Mouse (Mus musculus) heart, embryonic 15.5 days (tissue): ENCODE data around the gene Zeb2. TPM values are rescaled to one million over a fixed set of nuclear protein-coding genes. Genes with fewer than 3 reads are reported as not detected.

Experiments used
- ATAC-seq: fragments of 200-750 bp; cut with Nextera tagmentation; replicated peaks from 2 replicates; pipeline ENCODE4 v1.8.0; 2017; ENCODE audit warnings: low read depth, moderate TSS enrichment; ENCODE audit not compliant: insufficient number of reproducible peaks, insufficient read depth, low FRiP score
- H3K27ac ChIP-seq: fragments of 300-500 bp; sonication (generic); 2 replicates; pipeline ENCODE4 v1.5.1; 2015; ENCODE audit warnings: mild to moderate bottlenecking, inconsistent platforms
- H3K27me3 ChIP-seq: fragments of 300-500 bp; sonication (generic); 2 replicates; pipeline ENCODE4 v1.6.1; 2015; ENCODE audit warnings: inconsistent platforms
- H3K36me3 ChIP-seq: fragments of 300-500 bp; sonication (generic); 2 replicates; pipeline ENCODE4 v1.6.1; 2015; ENCODE audit warnings: mild to moderate bottlenecking, inconsistent platforms
- H3K4me1 ChIP-seq: fragments of 300-500 bp; sonication (generic); replicated peaks from 2 replicates; pipeline ENCODE4 v1.6.1; 2015; ENCODE audit warnings: inconsistent platforms
- H3K4me2 ChIP-seq: fragments of 300-500 bp; sonication (generic); 2 replicates; pipeline ENCODE4 v1.6.1; 2015; ENCODE audit warnings: inconsistent platforms, mild to moderate bottlenecking, moderate library complexity
- H3K4me3 ChIP-seq: fragments of 300-500 bp; sonication (generic); 2 replicates; pipeline ENCODE4 v1.5.1; 2015; ENCODE audit warnings: mild to moderate bottlenecking, inconsistent platforms
- H3K9ac ChIP-seq: fragments of 300-500 bp; sonication (generic); 2 replicates; pipeline ENCODE4 v1.6.1; 2015; ENCODE audit warnings: mild to moderate bottlenecking, inconsistent platforms
- H3K9me3 ChIP-seq: fragments of 300-500 bp; sonication (generic); replicated peaks from 2 replicates; pipeline ENCODE4 v1.6.1; 2016; ENCODE audit warnings: inconsistent platforms
- WGBS: fragments of 180-500 bp; shearing (Covaris S2); methylation state at CpG from one replicate; pipeline ENCODE4 v1.1.7; 2015; ENCODE audit warnings: mixed read lengths; 5-methylcytosine and 5-hydroxymethylcytosine counted together
- polyA plus RNA-seq: library from polyadenylated mRNA; unstranded; fragments of >200 nt; fragmentation: Nextera tagmentation; extraction: Ambion mirVana; gene quantifications from 2 replicates; pipeline ENCODE4 v1.2.1, GENCODE M21; 2015

Gene Zeb2
- polyA plus RNA-seq, 1 experiment from 2014 or later = 21.4 TPM

GRCm38 (mm10) chr2:45073025-45073424 lies 44.2 kb downstream of the Zeb2 start:
- Histone ChIP-seq H3K9ac (no peak overlapping the region), H3K36me3 (no peaks in the 10 kb centered on the region), H3K27ac (no peak overlapping the region), H3K9me3 (no peaks in the 10 kb centered on the region), H3K4me3 (no peak overlapping the region), H3K4me1 (peaks cover 19% of the 10 kb centered on the region), H3K4me2 (no peak overlapping the region), H3K27me3 (no peaks in the 10 kb centered on the region)
- ATAC-seq = no peak
- WGBS = 72% methylated on average over 6 of the region's 6 CpGs

GRCm38 (mm10) chr2:45071296-45071695 lies 45.9 kb downstream of the Zeb2 start:
- Histone ChIP-seq H3K4me2 (no peak overlapping the region), H3K9ac (no peak overlapping the region), H3K27me3 (no peaks in the 10 kb centered on the region), H3K4me3 (no peak overlapping the region), H3K9me3 (no peaks in the 10 kb centered on the region), H3K4me1 (peaks cover 17% of the 10 kb centered on the region), H3K27ac (no peak overlapping the region), H3K36me3 (no peaks in the 10 kb centered on the region)
- no peak for ATAC-seq
- 73% methylated on average over 5 of the region's 5 CpGs for WGBS

- Histone ChIP-seq H3K9me3 (no peaks in the 10 kb centered on the region), H3K27me3 (no peaks in the 10 kb centered on the region), H3K4me3 (no peak overlapping the region), H3K36me3 (no peaks in the 10 kb centered on the region), H3K9ac (no peak overlapping the region), H3K4me2 (no peak overlapping the region), H3K4me1 (peaks cover 17% of the 10 kb centered on the region), H3K27ac (no peak overlapping the region)
- no peak for ATAC-seq
- WGBS = 45% methylated on average over 6 of the region's 6 CpGs
Observed at GRCm38 (mm10) chr2:45070612-45071276, 46.5 kb downstream of the Zeb2 start.

- no peak overlapping the region for H3K9ac ChIP-seq
- no peak overlapping the region for H3K4me2 ChIP-seq
- no peaks in the 10 kb centered on the region for H3K27me3 ChIP-seq
- H3K9me3 ChIP-seq = no peaks in the 10 kb centered on the region
- WGBS = 86% methylated on average over 7 of the region's 7 CpGs
- H3K27ac ChIP-seq = no peak overlapping the region
- no peaks in the 10 kb centered on the region for H3K36me3 ChIP-seq
- H3K4me3 ChIP-seq = no peak overlapping the region
- peaks cover 17% of the 10 kb centered on the region for H3K4me1 ChIP-seq
- no peak for ATAC-seq
Observed at GRCm38 (mm10) chr2:45068792-45069550, 48.2 kb downstream of the Zeb2 start.

GRCm38 (mm10) chr2:45067116-45067515 lies 50.1 kb downstream of the Zeb2 start:
- WGBS = 18% methylated on average over 5 of the region's 5 CpGs
- Histone ChIP-seq H3K27me3 (no peaks in the 10 kb centered on the region), H3K36me3 (no peaks in the 10 kb centered on the region), H3K4me2 (peak overlapping the region; percentile 37), H3K4me1 (peaks cover 35% of the 10 kb centered on the region), H3K9me3 (no peaks in the 10 kb centered on the region), H3K27ac (peak overlapping the region; percentile 68), H3K4me3 (no peak overlapping the region), H3K9ac (no peak overlapping the region)
- ATAC-seq = 0 out of 2 replicates have a peak, but pooled peaks have one; percentile 51

- no peaks in the 10 kb centered on the region for H3K36me3 ChIP-seq
- no peaks in the 10 kb centered on the region for H3K9me3 ChIP-seq
- no peak overlapping the region for H3K9ac ChIP-seq
- H3K4me3 ChIP-seq = no peak overlapping the region
- no peak for ATAC-seq
- peaks cover 46% of the 10 kb centered on the region for H3K4me1 ChIP-seq
- no peaks in the 10 kb centered on the region for H3K27me3 ChIP-seq
- 42% methylated on average over 7 of the region's 7 CpGs for WGBS
- H3K4me2 ChIP-seq = no peak overlapping the region
- H3K27ac ChIP-seq = peak overlapping the region; percentile 24
Observed at GRCm38 (mm10) chr2:45063300-45063890, 53.8 kb downstream of the Zeb2 start.

GRCm38 (mm10) chr2:45062136-45062535 lies 55.1 kb downstream of the Zeb2 start:
- Histone ChIP-seq H3K36me3 (no peaks in the 10 kb centered on the region), H3K9ac (no peak overlapping the region), H3K4me1 (peaks cover 41% of the 10 kb centered on the region), H3K4me2 (peak overlapping the region; percentile 17; the same call in 1 of the 2 replicates), H3K9me3 (no peaks in the 10 kb centered on the region), H3K27ac (peak overlapping the region; percentile 24), H3K4me3 (no peak overlapping the region), H3K27me3 (no peaks in the 10 kb centered on the region)
- ATAC-seq = no peak
- WGBS = 45% methylated on average over 6 of the region's 6 CpGs

GRCm38 (mm10) chr2:45060768-45061167 lies 56.4 kb downstream of the Zeb2 start:
- Histone ChIP-seq H3K4me3 (no peak overlapping the region), H3K27me3 (no peaks in the 10 kb centered on the region), H3K36me3 (no peaks in the 10 kb centered on the region), H3K9me3 (no peaks in the 10 kb centered on the region), H3K27ac (no peak overlapping the region), H3K4me1 (peaks cover 51% of the 10 kb centered on the region), H3K4me2 (no peak overlapping the region), H3K9ac (no peak overlapping the region)
- WGBS = 71% methylated on average over 4 of the region's 4 CpGs
- ATAC-seq = no peak

- WGBS = 80% methylated on average over 9 of the region's 9 CpGs
- peaks cover 56% of the 10 kb centered on the region for H3K4me1 ChIP-seq
- no peak for ATAC-seq
Observed at GRCm38 (mm10) chr2:45060202-45060601, 57.0 kb downstream of the Zeb2 start.

GRCm38 (mm10) chr2:45059599-45059998 lies 57.6 kb downstream of the Zeb2 start:
- peaks cover 61% of the 10 kb centered on the region for H3K4me1 ChIP-seq
- WGBS = 88% methylated on average over 4 of the region's 4 CpGs
- no peaks in the 10 kb centered on the region for H3K9me3 ChIP-seq
- H3K4me3 ChIP-seq = no peak overlapping the region
- H3K27me3 ChIP-seq = no peaks in the 10 kb centered on the region
- ATAC-seq = no peak
- H3K4me2 ChIP-seq = no peak overlapping the region
- no peaks in the 10 kb centered on the region for H3K36me3 ChIP-seq
- H3K9ac ChIP-seq = no peak overlapping the region
- no peak overlapping the region for H3K27ac ChIP-seq

More at GRCm38 (mm10) chr2:45060202-45060601, 57.0 kb downstream of the Zeb2 start:
- Histone ChIP-seq H3K27ac (no peak overlapping the region), H3K4me2 (no peak overlapping the region), H3K36me3 (no peaks in the 10 kb centered on the region), H3K9ac (no peak overlapping the region), H3K27me3 (no peaks in the 10 kb centered on the region), H3K9me3 (no peaks in the 10 kb centered on the region), H3K4me3 (no peak overlapping the region)

- Histone ChIP-seq H3K27me3 (no peaks in the 10 kb centered on the region), H3K4me2 (no peak overlapping the region), H3K27ac (no peak overlapping the region), H3K4me1 (peaks cover 67% of the 10 kb centered on the region), H3K9me3 (no peaks in the 10 kb centered on the region), H3K4me3 (no peak overlapping the region), H3K36me3 (no peaks in the 10 kb centered on the region), H3K9ac (no peak overlapping the region)
- WGBS = 89% methylated on average over 12 of the region's 12 CpGs
- no peak for ATAC-seq
Observed at GRCm38 (mm10) chr2:45059010-45059409, 58.2 kb downstream of the Zeb2 start.
